Mouse (Mus musculus): ENCODE measurements around the gene Erg. TPM values are rescaled to one million over a fixed set of nuclear protein-coding genes. Genes with fewer than 3 reads are reported as not detected.

Erg gene
- total and polyA plus RNA-seq, 3 experiments = 0.11 to 0.81 (median 0.34) TPM

DNA sequence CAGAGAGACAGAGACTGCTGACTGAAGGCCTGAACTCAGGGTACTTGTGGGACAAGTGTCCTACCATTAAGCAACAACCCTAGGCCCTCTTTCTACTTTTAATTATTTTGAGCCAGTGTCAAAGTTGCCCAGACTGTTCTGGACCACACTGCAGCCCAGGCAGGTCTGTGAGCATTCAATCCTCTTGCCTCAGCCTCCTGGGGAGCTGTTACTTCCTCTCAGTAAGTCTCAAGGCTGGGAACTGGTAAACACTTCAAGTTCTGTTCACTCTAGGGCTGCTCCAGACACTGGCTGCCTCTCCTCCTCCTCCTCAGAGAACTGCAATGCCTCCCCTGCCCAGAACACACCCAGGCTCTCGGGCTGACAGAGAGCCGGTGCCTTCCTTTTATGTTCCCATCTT is 140.0 kb downstream of the Erg start:
- Histone ChIP-seq H3K4me1 (ENCODE audit: control insufficient read depth in 1 of 2, insufficient read depth in 2 of 2) (peaks cover 3 to 28% of the 10 kb centered on the region in 2 experiments; a peak in 3 of 4 replicates), H3K9ac (ENCODE audit: insufficient read depth, low read depth) (no peak overlapping the region), H3K4me3 (replicated peaks in 1 of 3; ENCODE audit: low read depth in 2 of 3, low read length in 2 of 3, poor library complexity in 1 of 3) (no peak overlapping the region), H3K36me3 (replicated peaks in 1 of 2; ENCODE audit: control insufficient read depth in 1 of 2, insufficient read depth in 1 of 2, low read length in 1 of 2) (no peaks in the 10 kb centered on the region), H3K27me3 (replicated peaks) (no peaks in the 10 kb centered on the region), H3K27ac (ENCODE audit: insufficient read depth, low read depth) (no peak overlapping the region), H3K9me3 (replicated peaks; ENCODE audit: low read length) (no peaks in the 10 kb centered on the region), H3K4me2 (ENCODE audit: insufficient read depth, low read depth, poor library complexity, severe bottlenecking) (no peak overlapping the region), H3K79me2 (replicated peaks; ENCODE audit: control insufficient read depth, extremely low read depth, insufficient read depth, poor library complexity, severe bottlenecking) (no peaks in the 10 kb centered on the region)
- in situ Hi-C loops (cut with MboI; ENCODE audit: low pct_ligation_motif_present, low pct_unique_long_range_greater_than_20kb, low sequenced_read_pairs) = no loop called here
- dilution Hi-C loops (cut with MboI; ENCODE audit: extremely low pct_ligation_motif_present, extremely low pct_unique_long_range_greater_than_20kb, low sequenced_read_pairs) = no loop called here
- no peak for DNase-seq (ENCODE audit: extremely low read depth)
- no peak for TF ChIP-seq BHLHE40 (IDR thresholded peaks at IDR 0.05; ENCODE audit: low read depth, low read length)
- no peak for TF ChIP-seq MXI1 (IDR thresholded peaks at IDR 0.05; ENCODE audit: low read depth, low read length)
- TF ChIP-seq NRF1 (IDR thresholded peaks at IDR 0.05; ENCODE audit: low read depth, low read length) = no peak
- no peak for TF ChIP-seq ZC3H11A (IDR thresholded peaks at IDR 0.05; ENCODE audit: low read depth, low read length)
- TF ChIP-seq POLR2A (IDR thresholded peaks at IDR 0.05; ENCODE audit: low read depth, low read length) = no peak
- no peak for TF ChIP-seq JUN (IDR thresholded peaks at IDR 0.05; ENCODE audit: insufficient read depth, low read depth, low read length)
- TF ChIP-seq RAD21 (IDR thresholded peaks at IDR 0.05; ENCODE audit: low read depth, low read length) = no peak
- TF ChIP-seq PAX5 (IDR thresholded peaks at IDR 0.05; ENCODE audit: low read length) = no peak
- no peak for TF ChIP-seq UBTF (IDR thresholded peaks at IDR 0.05; ENCODE audit: low read depth, low read length)
- no peak for TF ChIP-seq E2F4 (IDR thresholded peaks at IDR 0.05; ENCODE audit: insufficient replicate concordance, low read depth, low read length)
- TF ChIP-seq TBP (conservative IDR thresholded peaks at IDR 0.05; ENCODE audit: low read depth, low read length) = no peak
- no peak for TF ChIP-seq POLR2AphosphoS2 (IDR thresholded peaks at IDR 0.05; ENCODE audit: low read depth, low read length)
- TF ChIP-seq MAX (IDR thresholded peaks at IDR 0.05; ENCODE audit: low read length) = no peak
- TF ChIP-seq USF2 (conservative IDR thresholded peaks at IDR 0.05; ENCODE audit: low read depth, low read length) = no peak

GRCm38 (mm10) chr16:95442023-95442422 is 144.4 kb downstream of the Erg start:
- peaks cover 0 to 14% of the 10 kb centered on the region in 2 experiments; a peak in 2 of 4 replicates for H3K4me1 ChIP-seq (ENCODE audit: control insufficient read depth in 1 of 2, insufficient read depth in 2 of 2)
- H3K9me3 ChIP-seq (replicated peaks; ENCODE audit: low read length) = no peaks in the 10 kb centered on the region
- no peak overlapping the region for H3K4me2 ChIP-seq (ENCODE audit: insufficient read depth, low read depth, poor library complexity, severe bottlenecking)
- no peak for DNase-seq (ENCODE audit: extremely low read depth)
- no peaks in the 10 kb centered on the region for H3K79me2 ChIP-seq (replicated peaks; ENCODE audit: control insufficient read depth, extremely low read depth, insufficient read depth, poor library complexity, severe bottlenecking)
- in situ Hi-C loops (cut with MboI; ENCODE audit: low pct_ligation_motif_present, low pct_unique_long_range_greater_than_20kb, low sequenced_read_pairs) = no loop called here
- no peak overlapping the region for H3K27ac ChIP-seq (ENCODE audit: insufficient read depth, low read depth)
- no peak overlapping the region for H3K9ac ChIP-seq (ENCODE audit: insufficient read depth, low read depth)
- TF ChIP-seq PAX5 (IDR thresholded peaks at IDR 0.05; ENCODE audit: low read length) (no peak), CHD1 (IDR thresholded peaks at IDR 0.05; ENCODE audit: low read depth, low read length) (no peak), MAX (IDR thresholded peaks at IDR 0.05; ENCODE audit: low read length) (no peak), EP300 (IDR thresholded peaks at IDR 0.05; ENCODE audit: low read length) (no peak), CHD2 (IDR thresholded peaks at IDR 0.05; ENCODE audit: low read length) (no peak), POLR2A (IDR thresholded peaks at IDR 0.05; ENCODE audit: low read depth, low read length) (no peak), NRF1 (IDR thresholded peaks at IDR 0.05; ENCODE audit: low read depth, low read length) (no peak), TBP (conservative IDR thresholded peaks at IDR 0.05; ENCODE audit: low read depth, low read length) (no peak), ZC3H11A (IDR thresholded peaks at IDR 0.05; ENCODE audit: low read depth, low read length) (no peak)
- H3K4me3 ChIP-seq (replicated peaks in 1 of 3; ENCODE audit: low read depth in 2 of 3, low read length in 2 of 3, poor library complexity in 1 of 3) = no peak overlapping the region
- H3K36me3 ChIP-seq (replicated peaks in 1 of 2; ENCODE audit: control insufficient read depth in 1 of 2, insufficient read depth in 1 of 2, low read length in 1 of 2) = no peaks in the 10 kb centered on the region
- dilution Hi-C loops (cut with MboI; ENCODE audit: extremely low pct_ligation_motif_present, extremely low pct_unique_long_range_greater_than_20kb, low sequenced_read_pairs) = no loop called here
- no peaks in the 10 kb centered on the region for H3K27me3 ChIP-seq (replicated peaks)
